Mouse (Mus musculus) ES-Bruce4 (cell line): ENCODE data around the gene 2410015M20Rik.

ENCODE experiments used
- CTCF ChIP-seq: IDR thresholded peaks from one replicate; pipeline ENCODE4 v1.8.1; 2011; ENCODE audit warnings: low read depth, low read length
- EP300 ChIP-seq: IDR thresholded peaks from 2 replicates; pipeline ENCODE4 v1.6.1; 2011; ENCODE audit warnings: low read depth, low read length; ENCODE audit not compliant: insufficient read depth
- POLR2A ChIP-seq: IDR thresholded peaks from one replicate; pipeline ENCODE4 v1.8.1; 2011; ENCODE audit warnings: low read length; ENCODE audit not compliant: insufficient read depth

DNA sequence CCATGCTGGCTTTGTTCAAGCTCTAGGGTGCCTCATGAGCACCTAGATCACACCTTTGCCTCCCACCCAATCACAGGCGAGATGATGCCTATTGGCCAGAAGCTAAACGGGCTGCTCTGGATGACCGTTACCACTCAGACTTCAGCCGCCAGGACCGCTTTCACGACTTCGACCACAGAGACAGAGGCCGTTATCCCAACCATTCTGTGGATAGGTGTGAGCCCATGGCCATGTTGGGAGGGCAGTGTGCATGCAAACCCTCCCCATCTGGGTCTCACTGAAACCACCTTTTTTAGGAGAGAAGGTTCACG lies 5.5 kb downstream of the 2410015M20Rik start:
- TF ChIP-seq CTCF (no peak), EP300 (no peak), POLR2A (no peak)
